Comparison of ENCODE assay signal across 12 mouse cellular contexts in genomic region chr14:121732196-121732595, GRCm38 (mm10).
DNase-seq lines count a peak whose midpoint lies in the region; ATAC-seq and TF ChIP-seq lines count a peak whose summit lies in the region.
"Had no signal": no experiment of that assay in that cellular context is flagged by ENCODE, and none has a peak within 500 bp of the region (broad histone marks: within the 10 kb centered on the region; RNA-seq: fewer than 3 reads in every experiment).

No protein-coding gene starts in this region.

- peak overlapping the region; percentile 34 for H3K4me3 ChIP-seq in midbrain, embryonic 10.5 days
- H3K4me3 ChIP-seq in midbrain, embryonic 14.5 days (replicated peaks; ENCODE audit: low read depth, low read length) = no peak overlapping the region
- no peak overlapping the region for H3K4me3 ChIP-seq in embryonic facial prominence, embryonic 13.5 days
- peak overlapping the region; percentile 10; the same call in 1 of the 2 replicates for H3K4me3 ChIP-seq in liver, embryonic 11.5 days (ENCODE audit: low read depth, low read length)
- H3K4me3 ChIP-seq in stomach, embryonic 16.5 days (replicated peaks; ENCODE audit: low read length) = no peak overlapping the region
- H3K4me3 ChIP-seq in left cerebral cortex, adult 2 months = no peak overlapping the region
- H3K4me3 ChIP-seq: neural tube, embryonic 13.5 days had no signal

- TF ChIP-seq CTCF in left cerebral cortex, adult 2 months (IDR thresholded peaks at IDR 0.05) = no peak

- no peak for ATAC-seq in midbrain, embryonic 14.5 days (ENCODE audit: low FRiP score, low TSS enrichment)
- ATAC-seq in embryonic facial prominence, embryonic 13.5 days (ENCODE audit: insufficient number of reproducible peaks, insufficient read depth, low FRiP score, low TSS enrichment, low read depth) = no peak
- peak; percentile 53 for ATAC-seq in liver, embryonic 11.5 days (replicated peaks; ENCODE audit: low FRiP score)
- no peak for ATAC-seq in stomach, embryonic 16.5 days (ENCODE audit: insufficient read depth, low FRiP score)
- ATAC-seq: Patski had no signal

- H3K36me3 ChIP-seq in midbrain, embryonic 10.5 days = no peaks in the 10 kb centered on the region
- H3K36me3 ChIP-seq in midbrain, embryonic 14.5 days (ENCODE audit: control insufficient read depth, insufficient read depth, low read length) = no peaks in the 10 kb centered on the region
- H3K36me3 ChIP-seq in embryonic facial prominence, embryonic 13.5 days = no peaks in the 10 kb centered on the region
- H3K36me3 ChIP-seq in liver, embryonic 11.5 days (ENCODE audit: control insufficient read depth, insufficient read depth, low read length) = no peaks in the 10 kb centered on the region
- H3K36me3 ChIP-seq in stomach, embryonic 16.5 days (ENCODE audit: control insufficient read depth, insufficient read depth, low read length) = no peaks in the 10 kb centered on the region
- H3K36me3 ChIP-seq: neural tube, embryonic 13.5 days had no signal

- no peak overlapping the region for H3K4me2 ChIP-seq in midbrain, embryonic 14.5 days (ENCODE audit: low read length)
- peak overlapping the region; percentile 16; the same call in 1 of the 2 replicates for H3K4me2 ChIP-seq in embryonic facial prominence, embryonic 13.5 days
- H3K4me2 ChIP-seq in liver, embryonic 11.5 days = peak overlapping the region; percentile 64
- H3K4me2 ChIP-seq in stomach, embryonic 16.5 days (ENCODE audit: low read depth, low read length) = peak overlapping the region; percentile 7; the same call in 1 of the 2 replicates
- H3K4me2 ChIP-seq: neural tube, embryonic 13.5 days had no signal

- no peaks in the 10 kb centered on the region for H3K27me3 ChIP-seq in midbrain, embryonic 10.5 days (ENCODE audit: low read depth, poor library complexity, severe bottlenecking)
- no peaks in the 10 kb centered on the region for H3K27me3 ChIP-seq in midbrain, embryonic 14.5 days (ENCODE audit: control insufficient read depth, insufficient read depth, low read length)
- H3K27me3 ChIP-seq in embryonic facial prominence, embryonic 13.5 days = peaks cover 6% of the 10 kb centered on the region; the same call in 1 of the 2 replicates
- no peaks in the 10 kb centered on the region for H3K27me3 ChIP-seq in liver, embryonic 11.5 days (replicated peaks; ENCODE audit: control insufficient read depth, insufficient read depth, low read length)
- no peaks in the 10 kb centered on the region for H3K27me3 ChIP-seq in stomach, embryonic 16.5 days (ENCODE audit: control insufficient read depth, insufficient read depth, low read length)
- H3K27me3 ChIP-seq: neural tube, embryonic 13.5 days; Patski had no signal

- H3K9ac ChIP-seq in midbrain, embryonic 14.5 days (replicated peaks; ENCODE audit: low read length) = no peak overlapping the region
- H3K9ac ChIP-seq in embryonic facial prominence, embryonic 13.5 days = no peak overlapping the region
- no peak overlapping the region for H3K9ac ChIP-seq in liver, embryonic 11.5 days (ENCODE audit: low read depth, low read length)
- H3K9ac ChIP-seq in stomach, embryonic 16.5 days (ENCODE audit: low read length) = no peak overlapping the region
- H3K9ac ChIP-seq: neural tube, embryonic 13.5 days had no signal

- H3K9me3 ChIP-seq in midbrain, embryonic 10.5 days (replicated peaks) = no peaks in the 10 kb centered on the region
- H3K9me3 ChIP-seq in midbrain, embryonic 14.5 days (ENCODE audit: control insufficient read depth, low read length) = no peaks in the 10 kb centered on the region
- no peaks in the 10 kb centered on the region for H3K9me3 ChIP-seq in embryonic facial prominence, embryonic 13.5 days
- H3K9me3 ChIP-seq in liver, embryonic 11.5 days (ENCODE audit: control insufficient read depth, low read length) = no peaks in the 10 kb centered on the region
- H3K9me3 ChIP-seq in stomach, embryonic 16.5 days (replicated peaks; ENCODE audit: control insufficient read depth, low read length) = no peaks in the 10 kb centered on the region
- H3K9me3 ChIP-seq: neural tube, embryonic 13.5 days had no signal

- peaks cover 17% of the 10 kb centered on the region for H3K4me1 ChIP-seq in midbrain, embryonic 10.5 days
- 0 out of 2 replicates have a peak, but pooled peaks cover 3% of the 10 kb centered on the region for H3K4me1 ChIP-seq in midbrain, embryonic 14.5 days (ENCODE audit: control insufficient read depth, insufficient read depth, low read length)
- no peaks in the 10 kb centered on the region for H3K4me1 ChIP-seq in embryonic facial prominence, embryonic 13.5 days
- H3K4me1 ChIP-seq in liver, embryonic 11.5 days (replicated peaks; ENCODE audit: control insufficient read depth, insufficient read depth, low read length) = peaks cover 19% of the 10 kb centered on the region
- peaks cover 12% of the 10 kb centered on the region for H3K4me1 ChIP-seq in stomach, embryonic 16.5 days (ENCODE audit: control insufficient read depth, insufficient read depth, low read length)

- H3K27ac ChIP-seq in midbrain, embryonic 10.5 days (replicated peaks) = peak overlapping the region; percentile 74
- H3K27ac ChIP-seq in midbrain, embryonic 14.5 days (replicated peaks; ENCODE audit: low read depth, low read length) = no peak overlapping the region
- no peak overlapping the region for H3K27ac ChIP-seq in embryonic facial prominence, embryonic 13.5 days
- H3K27ac ChIP-seq in liver, embryonic 11.5 days (ENCODE audit: low read depth, low read length) = peak overlapping the region; percentile 64; the same call in 1 of the 2 replicates
- H3K27ac ChIP-seq in stomach, embryonic 16.5 days (ENCODE audit: low read length) = no peak overlapping the region
- H3K27ac ChIP-seq in left cerebral cortex, adult 2 months = no peak overlapping the region
- H3K27ac ChIP-seq: kidney, postnatal 0 days; neural tube, embryonic 13.5 days had no signal

- no peak for DNase-seq in midbrain, embryonic 10.5 days (ENCODE audit: low spot score)
- DNase-seq in midbrain, embryonic 14.5 days = no peak
- DNase-seq in liver, embryonic 11.5 days (ENCODE audit: low spot score) = no peak
- DNase-seq in adrenal gland, postnatal 4 days (ENCODE audit: low spot score in 2 of 2) = no peak
- no peak for DNase-seq in left cerebral cortex, adult 2 months (ENCODE audit: extremely low spot score in 1 of 2, low spot score in 2 of 2)
- DNase-seq in layer of hippocampus, postnatal 36 days = no peak
- DNase-seq: gastrocnemius, postnatal 14 days had no signal

- WGBS in midbrain, embryonic 10.5 days = 14% methylated on average over 8 of the region's 8 CpGs
- 15% methylated on average over 8 of the region's 8 CpGs for WGBS in midbrain, embryonic 14.5 days
- WGBS in embryonic facial prominence, embryonic 13.5 days = 21% methylated on average over 8 of the region's 8 CpGs
- WGBS in liver, embryonic 11.5 days = 16% methylated on average over 8 of the region's 8 CpGs
- WGBS in stomach, embryonic 16.5 days = 38% methylated on average over 8 of the region's 8 CpGs

- intact Hi-C loops in left cerebral cortex, adult 2 months (cut with DNase I) = no loop called here

Comparison
In these comparisons a context has a peak if more than half of its experiments do, and no peak if none do; other contexts are left out.
1. H3K27ac ChIP-seq: peak in midbrain, embryonic 10.5 days (single experiment) and liver, embryonic 11.5 days (single experiment); none in midbrain, embryonic 14.5 days (single experiment), embryonic facial prominence, embryonic 13.5 days (single experiment), stomach, embryonic 16.5 days (single experiment) and left cerebral cortex, adult 2 months (single experiment).
2. H3K4me3 ChIP-seq: peak in midbrain, embryonic 10.5 days (single experiment) and liver, embryonic 11.5 days (single experiment); none in midbrain, embryonic 14.5 days (single experiment), embryonic facial prominence, embryonic 13.5 days (single experiment), stomach, embryonic 16.5 days (single experiment) and left cerebral cortex, adult 2 months (single experiment).